Comparison of ENCODE assay signal across 8 mouse cellular contexts in the genomic region with DNA sequence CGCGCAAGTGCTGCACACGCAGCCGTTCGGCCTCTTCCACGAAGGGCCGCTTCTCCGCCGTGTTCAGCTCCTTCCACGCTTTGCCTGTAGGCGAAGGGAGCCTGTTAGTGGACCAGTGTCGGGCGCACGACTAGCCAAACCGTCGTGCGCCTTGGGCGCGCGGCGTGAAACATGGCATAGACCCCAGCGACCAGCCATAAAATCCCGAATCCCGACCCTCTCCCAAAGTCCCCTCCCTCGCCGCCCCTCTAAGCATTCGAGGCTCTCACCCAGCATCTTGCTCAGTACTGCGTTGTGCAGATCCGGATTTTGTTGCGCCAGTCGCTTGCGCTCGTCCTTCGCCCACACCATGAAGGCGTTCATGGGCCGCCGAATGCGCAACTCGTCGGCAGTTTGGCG. TPM values are rescaled to one million over a fixed set of nuclear protein-coding genes. Genes with fewer than 3 reads are reported as not detected.
DNase-seq lines count a peak whose midpoint lies in the region; ATAC-seq and TF ChIP-seq lines count a peak whose summit lies in the region.

No protein-coding gene starts in this region.

- H3K4me1 ChIP-seq in kidney, embryonic 15.5 days = peaks cover 43% of the 10 kb centered on the region
- no peaks in the 10 kb centered on the region for H3K4me1 ChIP-seq in cortical plate, adult 2 months (ENCODE audit: control insufficient read depth, insufficient read depth, low read length)
- H3K4me1 ChIP-seq in hindbrain, embryonic 14.5 days (replicated peaks; ENCODE audit: control insufficient read depth, insufficient read depth, low read length) = peaks cover 22% of the 10 kb centered on the region
- H3K4me1 ChIP-seq in midbrain, embryonic 16.5 days (ENCODE audit: control insufficient read depth, insufficient read depth, low read length) = peaks cover 19% of the 10 kb centered on the region; the same call in 1 of the 2 replicates

- ATAC-seq in kidney, embryonic 15.5 days (replicated peaks; ENCODE audit: low FRiP score) = no peak
- ATAC-seq in hindbrain, embryonic 14.5 days (ENCODE audit: low FRiP score) = no peak
- no peak for ATAC-seq in midbrain, embryonic 16.5 days

- TF ChIP-seq CTCF in cortical plate, adult 2 months (IDR thresholded peaks at IDR 0.05; ENCODE audit: extremely low read depth, insufficient read depth, low read length) = no peak

- WGBS in kidney, embryonic 15.5 days = 1% methylated on average over 41 of the region's 41 CpGs
- 2% methylated on average over 41 of the region's 41 CpGs for WGBS in hindbrain, embryonic 14.5 days
- under 1% methylated on average over 41 of the region's 41 CpGs for whole genome bisulfite sequencing in midbrain, embryonic 16.5 days

- no peaks in the 10 kb centered on the region for H3K36me3 ChIP-seq in kidney, embryonic 15.5 days
- no peaks in the 10 kb centered on the region for H3K36me3 ChIP-seq in hindbrain, embryonic 14.5 days (replicated peaks; ENCODE audit: control insufficient read depth, insufficient read depth)
- H3K36me3 ChIP-seq in midbrain, embryonic 16.5 days (ENCODE audit: control insufficient read depth, insufficient read depth, low read length) = no peaks in the 10 kb centered on the region

- peak overlapping the region; percentile 84 for H3K4me2 ChIP-seq in kidney, embryonic 15.5 days
- H3K4me2 ChIP-seq in hindbrain, embryonic 14.5 days (replicated peaks) = peak overlapping the region; percentile 63
- H3K4me2 ChIP-seq in midbrain, embryonic 16.5 days (ENCODE audit: low read length) = peak overlapping the region; percentile 59

- H3K9me3 ChIP-seq in kidney, embryonic 15.5 days (replicated peaks) = no peaks in the 10 kb centered on the region
- H3K9me3 ChIP-seq in hindbrain, embryonic 14.5 days (ENCODE audit: control insufficient read depth, low read length) = no peaks in the 10 kb centered on the region
- no peaks in the 10 kb centered on the region for H3K9me3 ChIP-seq in midbrain, embryonic 16.5 days (replicated peaks; ENCODE audit: control insufficient read depth, low read length, poor library complexity, severe bottlenecking)

- H3K27ac ChIP-seq in kidney, embryonic 15.5 days = peak overlapping the region; percentile 39; the same call in 1 of the 2 replicates
- H3K27ac ChIP-seq in cortical plate, adult 2 months (ENCODE audit: insufficient read depth, low read length) = peak overlapping the region; percentile 72
- H3K27ac ChIP-seq in hindbrain, embryonic 14.5 days = peak overlapping the region; percentile 47
- no peak overlapping the region for H3K27ac ChIP-seq in midbrain, embryonic 16.5 days (ENCODE audit: low read length)

- peak overlapping the region; percentile 55 for H3K4me3 ChIP-seq in kidney, embryonic 15.5 days (replicated peaks)
- peak overlapping the region; percentile 45 for H3K4me3 ChIP-seq in cortical plate, adult 2 months (ENCODE audit: insufficient read depth, low read length)
- peak overlapping the region; percentile 38 for H3K4me3 ChIP-seq in hindbrain, embryonic 14.5 days (replicated peaks; ENCODE audit: low read length)
- peak overlapping the region; percentile 42 for H3K4me3 ChIP-seq in midbrain, embryonic 16.5 days (ENCODE audit: low read depth, low read length)

- no peak for TF ChIP-seq POLR2A in cortical plate, adult 2 months (IDR thresholded peaks at IDR 0.05; ENCODE audit: extremely low read depth, insufficient read depth, low read length)

- H3K27me3 ChIP-seq in kidney, embryonic 15.5 days = peaks cover 70% of the 10 kb centered on the region
- peaks cover 54% of the 10 kb centered on the region for H3K27me3 ChIP-seq in hindbrain, embryonic 14.5 days (ENCODE audit: control insufficient read depth, insufficient read depth, low read length)
- H3K27me3 ChIP-seq in midbrain, embryonic 16.5 days (ENCODE audit: control insufficient read depth, insufficient read depth, low read depth, low read length) = peaks cover 61% of the 10 kb centered on the region

- no peak for DNase-seq in kidney, adult 9 months
- DNase-seq in hindbrain, embryonic 14.5 days (ENCODE audit: low spot score) = no peak
- DNase-seq in adipocyte (ENCODE audit: low spot score) = no peak
- no peak for DNase-seq in cerebellum, adult 18-20 months
- no peak for DNase-seq in embryo, embryonic 9.5 days (ENCODE audit: extremely low spot score)

- peak overlapping the region; percentile 49 for H3K9ac ChIP-seq in kidney, embryonic 15.5 days
- peak overlapping the region; percentile 56 for H3K9ac ChIP-seq in hindbrain, embryonic 14.5 days
- H3K9ac ChIP-seq in midbrain, embryonic 16.5 days (ENCODE audit: low read depth, low read length) = peak overlapping the region; percentile 54

RNA-seq across cellular contexts. Expression of gene Sox18, which starts 0.5 kb away (rescaled TPM):
- polyA plus RNA-seq in kidney, embryonic 15.5 days (2015; fragmentation: Nextera tagmentation; extraction: Ambion mirVana) = 48.1 and 49.9 TPM in 2 replicates
- 16.8 and 21.8 TPM in 2 replicates for polyA plus RNA-seq in cortical plate, adult 2 months (2012; rRNA removed)
- polyA plus RNA-seq in hindbrain, embryonic 14.5 days (2014; fragmentation: Nextera tagmentation; extraction: Ambion mirVana) = 19.3 and 20.9 TPM in 2 replicates
- polyA plus RNA-seq in midbrain, embryonic 16.5 days (2015; fragmentation: Nextera tagmentation; extraction: Ambion mirVana) = 14.6 and 15.7 TPM in 2 replicates

RNA-seq across cellular contexts. Expression of gene Tcea2, which starts 9.2 kb away (rescaled TPM):
- 25.6 and 25.9 TPM in 2 replicates for polyA plus RNA-seq in kidney, embryonic 15.5 days (2015; fragmentation: Nextera tagmentation; extraction: Ambion mirVana)
- 195 and 212 TPM in 2 replicates for polyA plus RNA-seq in cortical plate, adult 2 months (2012; rRNA removed)
- polyA plus RNA-seq in hindbrain, embryonic 14.5 days (2014; fragmentation: Nextera tagmentation; extraction: Ambion mirVana) = 40.6 and 50.4 TPM in 2 replicates
- polyA plus RNA-seq in midbrain, embryonic 16.5 days (2015; fragmentation: Nextera tagmentation; extraction: Ambion mirVana) = 58.2 and 59.2 TPM in 2 replicates

RNA-seq across cellular contexts. Expression of gene Gm29797, which starts 14.1 kb away (rescaled TPM):
- 0.21 TPM in 1 of 2 replicates, not detected in the other for polyA plus RNA-seq in kidney, embryonic 15.5 days (2015; fragmentation: Nextera tagmentation; extraction: Ambion mirVana)
- 0.21 TPM in 1 of 2 replicates, not detected in the other for polyA plus RNA-seq in cortical plate, adult 2 months (2012; rRNA removed)
- 0.27 TPM in 1 of 2 replicates, not detected in the other for polyA plus RNA-seq in hindbrain, embryonic 14.5 days (2014; fragmentation: Nextera tagmentation; extraction: Ambion mirVana)
- 0.25 and 0.39 TPM in 2 replicates for polyA plus RNA-seq in midbrain, embryonic 16.5 days (2015; fragmentation: Nextera tagmentation; extraction: Ambion mirVana)

RNA-seq across cellular contexts. Expression of gene Rgs19, which starts 22.9 kb away (rescaled TPM):
- polyA plus RNA-seq in kidney, embryonic 15.5 days (2015; fragmentation: Nextera tagmentation; extraction: Ambion mirVana) = 56.6 and 61.7 TPM in 2 replicates
- 55.4 and 57.0 TPM in 2 replicates for polyA plus RNA-seq in cortical plate, adult 2 months (2012; rRNA removed)
- polyA plus RNA-seq in hindbrain, embryonic 14.5 days (2014; fragmentation: Nextera tagmentation; extraction: Ambion mirVana) = 69.0 and 73.0 TPM in 2 replicates
- 60.8 and 65.1 TPM in 2 replicates for polyA plus RNA-seq in midbrain, embryonic 16.5 days (2015; fragmentation: Nextera tagmentation; extraction: Ambion mirVana)

RNA-seq across cellular contexts. Expression of gene Lkaaear1, which starts 27.3 kb away (rescaled TPM):
- polyA plus RNA-seq in kidney, embryonic 15.5 days (2015; fragmentation: Nextera tagmentation; extraction: Ambion mirVana) = 0.22 TPM in 1 of 2 replicates, not detected in the other
- not detected in 2 replicates for polyA plus RNA-seq in cortical plate, adult 2 months (2012; rRNA removed)
- polyA plus RNA-seq in hindbrain, embryonic 14.5 days (2014; fragmentation: Nextera tagmentation; extraction: Ambion mirVana) = not detected in 2 replicates
- not detected in 2 replicates for polyA plus RNA-seq in midbrain, embryonic 16.5 days (2015; fragmentation: Nextera tagmentation; extraction: Ambion mirVana)
